Mouse (Mus musculus) NIH3T3 (cell line): ENCODE data around the gene Trmo.

Experiments used
- DNase-seq: peaks from one replicate; pipeline ENCODE4 v3.0.0-alpha.2; 2012; ENCODE audit warnings: low read depth

Gene Trmo

GRCm38 (mm10) chr4:46339026-46339425 lies 50.2 kb downstream of the Trmo start:
- no peak for DNase-seq

GRCm38 (mm10) chr4:46337990-46338389 lies 51.2 kb downstream of the Trmo start:
- no peak for DNase-seq

GRCm38 (mm10) chr4:46335846-46336245 lies 53.4 kb downstream of the Trmo start:
- peak; percentile 68 for DNase-seq

- no peak for DNase-seq
Observed at GRCm38 (mm10) chr4:46328906-46329305, 60.3 kb downstream of the Trmo start.
